Mouse (Mus musculus) CD4-positive helper T cell, adult 2 months (primary cell): ENCODE measurements around the gene Cntnap1.

ENCODE experiments used
- DNase-seq: peaks from one replicate; pipeline ENCODE4 v3.0.0-alpha.2; 2012; ENCODE audit warnings: low read depth, missing footprints, low spot score

Gene Cntnap1

GRCm38 (mm10) chr11:101169301-101170107 lies 819 bp upstream of the Cntnap1 start:
- DNase-seq, result no peak

- DNase-seq, result peak; percentile 88
Measured at GRCm38 (mm10) chr11:101170811-101171610, 688 bp downstream of the Cntnap1 start, which contains the start of gene Plekhh3. Gene Plekhh3 (minus strand): TSS chr11:101171351.

- DNase-seq, result peak; percentile 59
Measured at GRCm38 (mm10) chr11:101171721-101172433, 1.6 kb downstream of the Cntnap1 start.

GRCm38 (mm10) chr11:101172434-101172815 lies 2.1 kb downstream of the Cntnap1 start:
- DNase-seq, result peak; percentile 20

GRCm38 (mm10) chr11:101173112-101173511 lies 2.8 kb downstream of the Cntnap1 start:
- DNase-seq, result peak; percentile 61

GRCm38 (mm10) chr11:101173631-101174388 lies 3.5 kb downstream of the Cntnap1 start:
- DNase-seq, result peak; percentile 89

DNA sequence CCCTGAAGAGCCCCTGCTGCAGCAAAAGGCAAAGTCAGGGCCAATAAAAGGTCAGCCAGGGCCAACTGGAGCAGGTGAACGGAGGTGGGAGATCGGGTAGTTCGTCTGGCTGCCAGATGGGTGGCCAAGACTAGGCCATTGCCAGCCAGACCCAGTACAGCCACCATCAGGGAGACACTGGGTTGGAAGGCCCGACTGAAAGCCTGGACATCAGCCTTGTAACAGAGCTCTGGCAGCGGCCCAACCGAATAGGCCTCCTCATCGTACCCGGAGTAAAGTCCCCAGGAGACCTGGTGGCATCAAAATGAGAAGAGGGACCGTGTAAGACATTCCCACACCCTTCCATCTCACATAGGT lies 4.0 kb downstream of the Cntnap1 start:
- no peak for DNase-seq

DNA sequence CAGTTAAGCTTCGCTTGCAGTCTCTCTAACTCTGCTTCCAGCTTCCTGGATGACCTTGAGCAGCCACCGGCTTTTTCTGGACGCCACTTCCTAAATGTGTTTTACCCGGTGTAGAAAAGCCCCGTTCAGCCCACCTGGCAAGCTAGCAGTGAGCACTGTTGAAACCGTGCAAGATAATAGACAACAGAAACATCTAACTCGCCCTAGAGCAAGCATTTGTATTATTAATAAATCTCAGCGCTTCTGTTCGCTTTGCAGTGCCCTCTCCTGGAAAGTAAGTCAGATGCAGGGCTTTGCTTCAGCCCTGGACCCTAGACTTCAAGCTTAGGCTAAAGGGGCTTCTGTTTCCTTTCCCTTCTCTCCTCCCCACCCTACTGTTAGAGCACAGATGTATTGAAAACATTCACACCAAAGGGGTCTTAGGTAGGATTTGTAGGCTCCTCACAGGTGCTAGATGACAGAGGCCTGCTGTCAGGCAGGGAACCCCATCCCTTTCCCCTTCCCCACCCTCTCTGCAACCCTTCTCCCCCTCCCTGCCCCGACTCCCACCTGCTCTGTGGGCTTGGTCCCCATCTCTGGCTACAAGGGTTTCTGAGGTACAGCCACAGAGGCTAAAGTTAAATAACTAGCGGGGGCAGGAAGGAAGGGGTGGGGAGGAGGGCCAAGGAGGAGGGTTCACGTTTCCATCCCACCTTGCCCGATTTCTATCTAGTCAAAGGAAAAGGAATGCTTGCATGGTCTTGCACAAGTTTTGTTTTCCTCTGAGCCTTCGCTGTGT lies 4.7 kb downstream of the Cntnap1 start, which contains the start of gene Ccr10:
Gene Ccr10, minus strand, starts transcription at position 593 of the 778 bp plus-strand sequence.
- DNase-seq, result no peak

- DNase-seq, result no peak
Measured at GRCm38 (mm10) chr11:101175636-101176116, 5.4 kb downstream of the Cntnap1 start.

DNA sequence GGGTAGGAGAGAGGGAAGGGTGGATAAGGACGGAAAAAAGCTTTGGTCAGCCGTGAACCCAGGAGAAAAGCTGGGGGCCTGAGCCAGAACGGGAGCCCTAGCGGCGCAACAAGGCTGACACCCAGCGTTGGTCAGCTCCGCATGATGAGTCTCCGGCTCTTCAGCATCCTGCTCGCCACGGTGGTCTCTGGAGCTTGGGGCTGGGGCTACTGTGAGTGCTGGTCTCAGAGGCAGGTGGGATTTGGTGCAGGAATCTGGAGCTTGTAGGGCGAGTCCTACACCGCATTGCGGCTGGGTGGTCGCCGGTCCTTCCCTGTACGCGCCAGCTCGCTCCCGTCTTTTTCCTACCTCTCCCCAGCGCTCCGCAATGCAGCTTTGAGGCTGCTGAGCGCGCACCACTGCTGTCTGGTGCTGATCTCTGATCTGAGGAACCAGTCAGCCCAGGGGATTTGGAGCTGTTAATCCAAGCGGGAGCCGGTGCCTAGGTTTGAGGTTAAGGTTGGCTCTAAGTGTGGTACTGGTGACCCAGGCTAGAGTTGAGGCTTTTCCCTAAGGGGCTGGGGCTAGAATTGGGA lies 5.9 kb downstream of the Cntnap1 start:
- no peak for DNase-seq

DNA sequence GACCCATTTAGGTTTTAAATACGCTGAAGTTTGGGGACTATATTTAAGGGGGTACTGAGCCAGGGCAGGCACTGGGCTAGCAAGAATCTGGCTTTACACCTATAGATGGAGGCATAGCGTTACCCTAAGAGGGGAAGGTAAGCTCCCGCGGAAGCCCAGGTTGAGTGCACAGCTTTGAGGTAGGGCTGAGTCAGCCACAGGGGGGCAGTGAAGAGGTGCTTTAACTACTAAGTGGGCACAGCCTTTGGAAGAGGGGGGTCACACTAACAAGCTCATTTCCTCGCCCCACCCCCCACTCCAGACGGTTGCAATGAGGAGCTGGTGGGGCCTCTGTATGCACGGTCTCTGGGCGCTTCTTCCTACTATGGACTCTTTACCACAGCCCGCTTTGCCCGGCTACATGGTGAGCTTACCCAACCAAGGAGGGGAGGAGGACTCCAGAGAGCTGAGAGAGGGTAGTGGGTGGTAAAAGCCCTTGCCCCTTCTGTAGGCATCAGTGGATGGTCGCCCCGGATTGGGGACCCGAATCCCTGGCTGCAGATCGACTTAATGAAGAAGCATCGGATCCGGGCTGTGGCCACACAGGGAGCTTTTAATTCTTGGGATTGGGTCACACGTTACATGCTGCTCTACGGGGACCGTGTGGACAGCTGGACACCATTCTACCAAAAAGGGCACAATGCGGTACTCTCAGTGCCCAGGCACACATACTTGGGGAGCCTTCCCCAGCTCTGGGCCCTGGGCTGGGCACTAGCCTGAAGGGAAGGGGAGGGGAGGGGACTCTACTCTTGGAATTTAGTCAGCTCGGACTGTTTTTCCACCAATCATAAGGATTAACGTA lies 6.8 kb downstream of the Cntnap1 start:
- peak; percentile 71 for DNase-seq

DNA sequence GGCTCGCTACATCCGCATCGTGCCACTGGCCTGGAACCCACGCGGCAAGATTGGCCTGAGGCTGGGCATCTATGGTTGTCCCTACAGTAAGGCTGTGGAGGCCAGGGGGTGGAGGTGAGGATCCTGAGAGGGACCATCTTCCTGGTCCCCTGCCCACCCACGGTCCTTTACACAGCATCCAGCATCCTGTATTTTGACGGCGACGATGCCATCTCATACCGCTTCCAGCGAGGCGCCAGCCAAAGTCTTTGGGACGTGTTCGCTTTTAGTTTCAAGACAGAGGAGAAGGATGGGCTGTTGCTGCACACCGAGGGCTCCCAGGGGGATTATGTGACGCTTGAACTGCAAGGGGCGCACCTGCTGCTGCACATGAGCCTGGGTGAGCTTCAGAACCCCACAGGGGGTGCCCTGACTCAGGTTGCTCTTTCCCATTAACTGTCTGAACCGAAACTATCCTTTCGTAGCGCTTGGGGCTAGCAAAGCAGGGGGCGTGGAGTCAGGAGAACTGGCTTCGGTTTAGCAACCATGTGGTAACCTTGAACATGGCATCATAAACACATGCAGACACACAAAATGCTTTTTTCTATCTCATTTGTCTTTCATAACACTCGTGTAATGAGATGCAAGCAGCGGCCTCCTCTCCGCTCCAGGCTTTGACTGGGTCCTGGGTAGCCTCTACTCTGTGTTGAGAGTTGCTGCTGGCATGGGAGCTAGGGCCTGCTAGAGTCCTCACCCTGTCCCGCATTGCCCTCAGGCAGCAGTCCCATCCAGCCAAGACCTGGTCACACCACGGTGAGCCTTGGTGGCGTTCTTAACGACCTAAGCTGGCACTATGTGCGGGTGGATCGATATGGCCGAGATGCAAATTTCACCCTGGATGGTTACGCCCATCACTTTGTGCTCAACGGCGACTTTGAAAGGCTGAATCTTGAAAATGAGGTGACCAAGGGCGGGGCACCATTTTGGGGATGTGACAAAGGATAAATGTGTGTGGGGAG lies 8.0 kb downstream of the Cntnap1 start:
- no peak for DNase-seq

- no peak for DNase-seq
Measured at GRCm38 (mm10) chr11:101179306-101179705, 9.0 kb downstream of the Cntnap1 start.

DNA sequence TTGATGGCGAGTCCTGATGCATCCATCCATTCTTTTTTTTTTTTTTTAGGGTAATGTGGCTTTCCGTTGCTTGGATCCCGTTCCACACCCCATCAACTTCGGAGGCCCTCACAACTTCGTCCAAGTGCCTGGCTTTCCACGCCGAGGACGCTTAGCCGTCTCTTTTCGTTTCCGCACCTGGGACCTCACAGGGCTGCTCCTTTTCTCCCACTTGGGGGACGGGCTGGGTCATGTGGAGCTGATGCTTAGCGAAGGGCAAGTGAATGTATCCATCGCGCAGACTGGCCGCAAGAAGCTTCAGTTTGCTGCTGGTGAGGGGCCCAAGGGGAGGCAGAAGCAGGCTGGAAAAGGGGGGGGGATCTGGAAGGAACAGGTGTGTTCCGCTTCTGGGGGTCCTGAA lies 9.9 kb downstream of the Cntnap1 start:
- no peak for DNase-seq

GRCm38 (mm10) chr11:101180846-101181740 lies 10.8 kb downstream of the Cntnap1 start:
- no peak for DNase-seq

DNA sequence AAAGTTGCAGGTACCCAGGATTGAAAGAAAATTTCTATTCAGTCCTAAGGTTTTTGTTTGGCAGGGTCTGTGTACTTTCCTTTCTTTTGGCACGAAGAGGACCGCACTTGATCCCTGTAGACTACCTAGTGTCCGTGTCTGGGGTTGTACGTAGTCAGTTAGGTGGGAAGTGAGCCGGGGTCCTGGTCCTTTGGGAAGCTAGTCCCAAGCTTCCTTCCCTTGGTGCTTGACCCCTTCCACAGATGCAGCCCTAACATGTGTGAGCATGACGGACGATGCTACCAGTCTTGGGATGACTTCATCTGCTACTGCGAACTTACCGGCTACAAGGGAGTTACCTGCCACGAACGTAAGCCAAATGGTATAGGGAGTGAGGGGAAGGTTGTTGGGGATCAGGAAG lies 11.6 kb downstream of the Cntnap1 start:
- no peak for DNase-seq
